Comparison of ENCODE assay signal across 8 mouse cellular contexts in genomic region chr7:79272789-79273718, GRCm38 (mm10). TPM values are rescaled to one million over a fixed set of nuclear protein-coding genes. Genes with fewer than 3 reads are reported as not detected.
A peak's percentile ranks its signal among the peaks of the same experiment; 100 is the strongest.
DNase-seq lines count a peak whose midpoint lies in the region; ATAC-seq and TF ChIP-seq lines count a peak whose summit lies in the region.

Gene Abhd2, plus strand, starts transcription at chr7:79273199.

- peak; percentile 68 for TF ChIP-seq POLR2A in brain, embryonic 14.5 days (IDR thresholded peaks at IDR 0.05; ENCODE audit: borderline replicate concordance, extremely low read depth, insufficient read depth, insufficient read length, poor library complexity, severe bottlenecking)
- peak; percentile 68; the same call in 1 of the 2 replicates for TF ChIP-seq POLR2A in liver, adult 2 months (IDR thresholded peaks at IDR 0.05; ENCODE audit: extremely low read depth, insufficient read depth, low read length)
- peak; percentile 66 for TF ChIP-seq POLR2A in myocyte (IDR thresholded peaks at IDR 0.05; ENCODE audit: insufficient read length, low read depth)

- peak; percentile 99 for ATAC-seq in heart, embryonic 11.5 days (replicated peaks; ENCODE audit: insufficient number of reproducible peaks, low FRiP score, low TSS enrichment)
- ATAC-seq in kidney, embryonic 16.5 days (ENCODE audit: low FRiP score, low TSS enrichment), result peak; percentile 100

- under 1% methylated on average over 54 of the region's 54 CpGs for WGBS in heart, embryonic 11.5 days (ENCODE audit: insufficient replicate concordance)
- under 1% methylated on average over 54 of the region's 54 CpGs for WGBS in kidney, embryonic 16.5 days
- WGBS in liver, adult 2 months, result 1% methylated on average over 54 of the region's 54 CpGs

- peak within 1 kb of the TSS; percentile 92 for H3K4me2 ChIP-seq in heart, embryonic 11.5 days
- peak within 1 kb of the TSS; percentile 76 for H3K4me2 ChIP-seq in kidney, embryonic 16.5 days (replicated peaks; ENCODE audit: low read depth, low read length)
- peak within 1 kb of the TSS; percentile 92 for H3K4me2 ChIP-seq in myocyte (ENCODE audit: low read depth)

- peaks cover 93% of the 10 kb centered on the region for H3K4me1 ChIP-seq in erythroblast, embryonic 14.5 days (ENCODE audit: control insufficient read depth)
- H3K4me1 ChIP-seq in heart, embryonic 11.5 days (ENCODE audit: control insufficient read depth, insufficient read depth, low read length), result peaks cover 38% of the 10 kb centered on the region
- peaks cover 45% of the 10 kb centered on the region for H3K4me1 ChIP-seq in kidney, embryonic 16.5 days (ENCODE audit: insufficient read depth, low read length)
- peaks cover 4% of the 10 kb centered on the region; the same call in 1 of the 2 replicates for H3K4me1 ChIP-seq in liver, adult 2 months (ENCODE audit: control insufficient read depth, insufficient read depth, low read length)

- H3K79me2 ChIP-seq in C2C12 (ENCODE audit: control insufficient read depth, insufficient read depth) (peaks cover 50% of the 10 kb centered on the region), myocyte (ENCODE audit: control insufficient read depth, insufficient read depth) (peaks cover 48% of the 10 kb centered on the region)
- peaks cover 23% of the 10 kb centered on the region for H3K79me2 ChIP-seq in liver, adult 2 months (ENCODE audit: control insufficient read depth, insufficient read depth, low read length)

- TF ChIP-seq CTCF in C2C12 (IDR thresholded peaks at IDR 0.05; ENCODE audit: control insufficient read depth, insufficient read depth, insufficient read length), result no peak
- no peak for TF ChIP-seq CTCF in brain, embryonic 14.5 days (IDR thresholded peaks at IDR 0.05; ENCODE audit: borderline replicate concordance, extremely low read depth, insufficient read depth, insufficient read length)
- TF ChIP-seq CTCF in liver, adult 2 months (IDR thresholded peaks at IDR 0.05; ENCODE audit: low read depth, low read length), result no peak

- H3K27me3 ChIP-seq in C2C12 (ENCODE audit: control insufficient read depth, insufficient read depth, insufficient read length) (no peaks in the 10 kb centered on the region), myocyte (ENCODE audit: control insufficient read depth, insufficient read depth, insufficient read length) (no peaks in the 10 kb centered on the region)
- no peaks in the 10 kb centered on the region for H3K27me3 ChIP-seq in erythroblast, embryonic 14.5 days (ENCODE audit: control insufficient read depth)
- H3K27me3 ChIP-seq in heart, embryonic 11.5 days (ENCODE audit: control insufficient read depth, insufficient read depth, low read length), result no peaks in the 10 kb centered on the region
- no peaks in the 10 kb centered on the region for H3K27me3 ChIP-seq in kidney, embryonic 16.5 days (ENCODE audit: insufficient read depth, low read length)
- H3K27me3 ChIP-seq in liver, adult 2 months (ENCODE audit: control insufficient read depth, insufficient read depth, low read length), result no peaks in the 10 kb centered on the region
- H3K27me3 ChIP-seq in splenic B cell, adult 2 months (ENCODE audit: control insufficient read depth, insufficient read depth, low read length, poor library complexity, severe bottlenecking), result no peaks in the 10 kb centered on the region

- no peaks in the 10 kb centered on the region for H3K9me3 ChIP-seq in erythroblast, embryonic 14.5 days (ENCODE audit: control insufficient read depth, low read length)
- no peaks in the 10 kb centered on the region for H3K9me3 ChIP-seq in heart, embryonic 11.5 days (replicated peaks; ENCODE audit: control insufficient read depth, low read length)
- no peaks in the 10 kb centered on the region for H3K9me3 ChIP-seq in kidney, embryonic 16.5 days (ENCODE audit: low read length)

- H3K9ac ChIP-seq in heart, embryonic 11.5 days (ENCODE audit: low read depth, low read length), result peak within 1 kb of the TSS; percentile 87
- peak within 1 kb of the TSS; percentile 83 for H3K9ac ChIP-seq in kidney, embryonic 16.5 days (replicated peaks; ENCODE audit: low read length)
- peak within 1 kb of the TSS; percentile 79 for H3K9ac ChIP-seq in liver, adult 2 months (ENCODE audit: low read depth, low read length)

- peaks cover 49% of the 10 kb centered on the region for H3K79me3 ChIP-seq in C2C12 (ENCODE audit: low read depth)

- peak within 1 kb of the TSS; percentile 72 for H3K27ac ChIP-seq in heart, embryonic 11.5 days (ENCODE audit: low read depth, low read length)
- peak within 1 kb of the TSS; percentile 74 for H3K27ac ChIP-seq in kidney, embryonic 16.5 days (ENCODE audit: low read length)
- peak within 1 kb of the TSS; percentile 37 for H3K27ac ChIP-seq in liver, adult 2 months (replicated peaks; ENCODE audit: insufficient read depth, low read depth, low read length)

- peak; percentile 100 for DNase-seq in brain, embryonic 14.5 days (ENCODE audit: low read depth)
- DNase-seq in liver, adult 2 months (ENCODE audit: extremely low read depth, low read depth, low spot score), result peak; percentile 94
- DNase-seq in splenic B cell, adult 2 months (ENCODE audit: low read depth, low spot score), result peak; percentile 99

- H3ac ChIP-seq in C2C12 (ENCODE audit: control insufficient read depth, insufficient read length, low read depth) (peak within 1 kb of the TSS; percentile 80), myocyte (ENCODE audit: control insufficient read depth, insufficient read length) (peak within 1 kb of the TSS; percentile 46)

- peak within 1 kb of the TSS; percentile 71 for H3K4me3 ChIP-seq in C2C12 (ENCODE audit: insufficient read depth, poor library complexity, severe bottlenecking)
- H3K4me3 ChIP-seq in erythroblast, embryonic 14.5 days (replicated peaks), result peak within 1 kb of the TSS; percentile 86
- peak within 1 kb of the TSS; percentile 88 for H3K4me3 ChIP-seq in heart, embryonic 11.5 days (ENCODE audit: low read depth, low read length)
- H3K4me3 ChIP-seq in kidney, embryonic 16.5 days (ENCODE audit: low read length), result peak within 1 kb of the TSS; percentile 88
- H3K4me3 ChIP-seq in liver, adult 2 months (ENCODE audit: insufficient read depth, low read depth, low read length), result peak within 1 kb of the TSS; percentile 76
- peak within 1 kb of the TSS; percentile 84 for H3K4me3 ChIP-seq in myocyte

- H3K36me3 ChIP-seq in C2C12 (ENCODE audit: control insufficient read depth, insufficient read depth), result peaks cover 6% of the 10 kb centered on the region
- peaks cover 36% of the 10 kb centered on the region for H3K36me3 ChIP-seq in erythroblast, embryonic 14.5 days (ENCODE audit: control insufficient read depth)
- H3K36me3 ChIP-seq in heart, embryonic 11.5 days (ENCODE audit: control insufficient read depth, insufficient read depth, low read length), result no peaks in the 10 kb centered on the region
- H3K36me3 ChIP-seq in kidney, embryonic 16.5 days (ENCODE audit: insufficient read depth, low read length), result no peaks in the 10 kb centered on the region
- H3K36me3 ChIP-seq in liver, adult 2 months (ENCODE audit: control insufficient read depth, insufficient read depth, low read length), result no peaks in the 10 kb centered on the region
- no peaks in the 10 kb centered on the region for H3K36me3 ChIP-seq in myocyte (ENCODE audit: control insufficient read depth, insufficient read depth)
- H3K36me3 ChIP-seq in splenic B cell, adult 2 months (ENCODE audit: control insufficient read depth, insufficient read depth, low read length, poor library complexity, severe bottlenecking), result no peaks in the 10 kb centered on the region; the same call in 1 of the 2 replicates

TF ChIP-seq in C2C12, 6 proteins besides CTCF, POLR2A, EP300 and RAD21:
- TF ChIP-seq MYOG (IDR thresholded peaks at IDR 0.05; ENCODE audit: control insufficient read depth, extremely low read depth, insufficient read length), result no peak
TF ChIP-seq in C2C12: peak in this region for 0.

TF ChIP-seq in myocyte, 11 proteins besides CTCF, POLR2A, EP300 and RAD21:
- TF ChIP-seq MYOD1 (IDR thresholded peaks at IDR 0.05; ENCODE audit: control insufficient read depth in 1 of 3, insufficient read length in 2 of 3, low read depth in 2 of 3), result peak in 2 of 3 experiments; percentile 14 to 46
- peak; percentile 71 for TF ChIP-seq SRF (IDR thresholded peaks at IDR 0.05; ENCODE audit: control insufficient read depth, insufficient read length, low read depth)
- no peak for TF ChIP-seq TCF3 (IDR thresholded peaks at IDR 0.05; ENCODE audit: insufficient read length, low read depth)
- TF ChIP-seq CEBPB (IDR thresholded peaks at IDR 0.05; ENCODE audit: insufficient read depth, poor library complexity, severe bottlenecking), result no peak
- TF ChIP-seq E2F4 (IDR thresholded peaks at IDR 0.05; ENCODE audit: insufficient read depth), result no peak
- TF ChIP-seq MAX (IDR thresholded peaks at IDR 0.05; ENCODE audit: low read depth), result no peak
- TF ChIP-seq USF1 (IDR thresholded peaks at IDR 0.05; ENCODE audit: low read depth), result no peak
- no peak for TF ChIP-seq REST (IDR thresholded peaks at IDR 0.05; ENCODE audit: insufficient read depth, insufficient read length)
- peak in 1 of 3 experiments; percentile 41 for TF ChIP-seq MYOG (IDR thresholded peaks at IDR 0.05; ENCODE audit: control insufficient read depth in 1 of 3, insufficient read depth in 1 of 3, insufficient read length in 2 of 3, low read depth in 2 of 3)
- TF ChIP-seq TCF12 (IDR thresholded peaks at IDR 0.05; ENCODE audit: insufficient read depth, poor library complexity, severe bottlenecking), result no peak
- peak; percentile 79 for TF ChIP-seq POLR2AphosphoS2 (IDR thresholded peaks at IDR 0.05; ENCODE audit: insufficient read length, low read depth)

RNA-seq across cellular contexts. Expression of gene Abhd2, which starts in this region (rescaled TPM):
- polyA plus RNA-seq in C2C12 (2012; fragmentation: generic; extraction: Trizol) (28.3 TPM), myocyte (2012; fragmentation: generic; extraction: Trizol) (16.9 TPM)
- 15.0 and 28.7 TPM in 2 replicates for polyA plus RNA-seq in brain, embryonic 14.5 days (2012; rRNA removed)
- polyA plus RNA-seq in erythroblast, embryonic 14.5 days (2012), result 1.0 and 1.6 TPM in 2 replicates
- 4.9 and 6.1 TPM in 2 replicates for polyA plus RNA-seq in heart, embryonic 11.5 days (2014; fragmentation: Nextera tagmentation; extraction: Ambion mirVana)
- 11.0 and 13.1 TPM in 2 replicates for polyA plus RNA-seq in kidney, embryonic 16.5 days (2015; fragmentation: Nextera tagmentation; extraction: Ambion mirVana)
- 51.2 and 95.1 TPM in 2 replicates for total RNA-seq in liver, adult 2 months (2014; rRNA removed)
- polyA plus RNA-seq in liver, adult 2 months (2012; rRNA removed), result 46.4 and 99.1 TPM in 2 replicates

Comparison
In these comparisons a context has a peak if more than half of its experiments do, and no peak if none do; other contexts are left out.
1. Peak in every context shown above with its lines: DNase-seq, ATAC-seq, H3K4me3 ChIP-seq and H3K27ac ChIP-seq.